Mouse (Mus musculus) liver, embryonic 16.5 days (tissue): ENCODE results near the gene Mrpl30. TPM values are rescaled to one million over a fixed set of nuclear protein-coding genes. Genes with fewer than 3 reads are reported as not detected.
A peak's percentile ranks its signal among the peaks of the same experiment; 100 is the strongest.

Experiments
- ATAC-seq: fragments of 200-750 bp; cut with Nextera tagmentation; 2 replicates; pipeline ENCODE4 v1.8.0; 2017; ENCODE audit warnings: low read depth, mild to moderate bottlenecking, moderate number of reproducible peaks, moderate library complexity
- H3K27ac ChIP-seq: fragments of 300-500 bp; sonication (generic); 2 replicates; pipeline ENCODE4 v1.5.1; 2014; ENCODE audit warnings: mild to moderate bottlenecking, low read length
- H3K27me3 ChIP-seq: fragments of 300-500 bp; sonication (generic); 2 replicates; pipeline ENCODE4 v1.6.1; 2014; ENCODE audit warnings: low read depth, low read length, mixed read lengths; ENCODE audit not compliant: control insufficient read depth, insufficient read depth
- H3K36me3 ChIP-seq: fragments of 300-500 bp; sonication (generic); 2 replicates; pipeline ENCODE4 v1.6.1; 2014; ENCODE audit warnings: mild to moderate bottlenecking; ENCODE audit not compliant: control insufficient read depth, insufficient read depth
- H3K4me1 ChIP-seq: fragments of 300-500 bp; sonication (generic); 2 replicates; pipeline ENCODE4 v1.6.1; 2014; ENCODE audit warnings: low read depth, low read length, mixed read lengths; ENCODE audit not compliant: control insufficient read depth
- H3K4me2 ChIP-seq: fragments of 300-500 bp; sonication (generic); 2 replicates; pipeline ENCODE4 v1.6.1; 2014; ENCODE audit warnings: low read depth, low read length, mixed read lengths
- H3K4me3 ChIP-seq: fragments of 300-500 bp; sonication (generic); 2 replicates; pipeline ENCODE4 v1.5.1; 2014; ENCODE audit warnings: low read depth, mild to moderate bottlenecking, low read length
- H3K9ac ChIP-seq: fragments of 300-500 bp; sonication (generic); 2 replicates; pipeline ENCODE4 v1.6.1; 2014; ENCODE audit warnings: low read depth, low read length
- H3K9me3 ChIP-seq: fragments of 300-500 bp; sonication (generic); replicated peaks from 2 replicates; pipeline ENCODE4 v1.6.1; 2016; ENCODE audit warnings: low read length; ENCODE audit not compliant: control insufficient read depth
- WGBS: fragments of 180-500 bp; shearing (Covaris S2); extraction: QIAGEN DNeasy Blood & Tissue Kit; methylation state at CpG from one replicate; pipeline ENCODE4 v1.1.7; 2014; ENCODE audit not compliant: insufficient replicate concordance; 5-methylcytosine and 5-hydroxymethylcytosine counted together
- polyA plus RNA-seq: library from polyadenylated mRNA; unstranded; fragments of >200 nt; fragmentation: Nextera tagmentation; extraction: Ambion mirVana; gene quantifications from 2 replicates; pipeline ENCODE4 v1.2.1, GENCODE M21; 2015

The Mrpl30 gene
- polyA plus RNA-seq, 1 experiment from 2014 or later, result 130 TPM

DNA sequence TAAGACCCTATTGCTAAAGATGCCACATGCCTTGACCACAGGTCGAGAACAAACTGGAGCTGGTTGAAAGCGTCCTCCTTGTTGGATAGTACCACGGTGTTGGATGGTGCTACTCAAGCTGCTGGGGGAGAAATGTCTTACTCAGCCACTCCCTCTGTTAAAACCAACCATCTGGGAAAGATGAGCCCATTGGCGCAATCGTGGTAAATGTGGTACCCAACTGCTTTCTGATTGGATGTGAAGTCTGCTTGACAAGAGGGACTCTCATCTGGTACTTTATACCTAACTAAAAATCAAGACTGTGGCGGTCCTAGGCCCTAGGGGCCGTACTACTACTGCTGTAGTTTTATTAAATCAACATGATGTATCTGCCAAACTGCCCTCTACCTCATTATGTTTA, 1.1 kb upstream of the Mrpl30 start:
- H3K9ac ChIP-seq, result peak overlapping the region; percentile 67
- H3K4me3 ChIP-seq, result peak overlapping the region; percentile 75
- no peak for ATAC-seq
- H3K4me2 ChIP-seq, result peak overlapping the region; percentile 74
- no peaks in the 10 kb centered on the region for H3K27me3 ChIP-seq
- H3K27ac ChIP-seq, result peak overlapping the region; percentile 84
- peaks cover 7% of the 10 kb centered on the region for H3K36me3 ChIP-seq
- peaks cover 29% of the 10 kb centered on the region for H3K4me1 ChIP-seq
- 67% methylated on average over 7 of the region's 7 CpGs for WGBS
- no peaks in the 10 kb centered on the region for H3K9me3 ChIP-seq

- H3K4me1 ChIP-seq, result peaks cover 26% of the 10 kb centered on the region
- WGBS, result 36% methylated on average over 3 of the region's 3 CpGs
- no peak for ATAC-seq
These were observed 1.1 kb downstream of the Mrpl30 start for GRCm38 (mm10) chr1:37891400-37891799.

GRCm38 (mm10) chr1:37894606-37895005, 4.3 kb downstream of the Mrpl30 start:
- no peak for ATAC-seq
- no peaks in the 10 kb centered on the region for H3K9me3 ChIP-seq
- H3K4me2 ChIP-seq, result no peak overlapping the region
- peaks cover 28% of the 10 kb centered on the region for H3K36me3 ChIP-seq
- H3K4me1 ChIP-seq, result peaks cover 12% of the 10 kb centered on the region
- no peak overlapping the region for H3K4me3 ChIP-seq
- no peaks in the 10 kb centered on the region for H3K27me3 ChIP-seq
- no peak overlapping the region for H3K9ac ChIP-seq
- H3K27ac ChIP-seq, result no peak overlapping the region

More at GRCm38 (mm10) chr1:37891400-37891799, 1.1 kb downstream of the Mrpl30 start:
- peak overlapping the region; percentile 75 for H3K4me3 ChIP-seq
- no peak overlapping the region for H3K27ac ChIP-seq
- peaks cover 8% of the 10 kb centered on the region; the same call in 1 of the 2 replicates for H3K36me3 ChIP-seq
- peak overlapping the region; percentile 74 for H3K4me2 ChIP-seq
- peak overlapping the region; percentile 67 for H3K9ac ChIP-seq
- H3K9me3 ChIP-seq, result no peaks in the 10 kb centered on the region
- no peaks in the 10 kb centered on the region for H3K27me3 ChIP-seq

GRCm38 (mm10) chr1:37899816-37900215, 9.5 kb downstream of the Mrpl30 start:
- H3K9me3 ChIP-seq, result no peaks in the 10 kb centered on the region
- WGBS, result 66% methylated on average over 4 of the region's 4 CpGs
- H3K4me3 ChIP-seq, result no peak overlapping the region
- H3K4me2 ChIP-seq, result no peak overlapping the region
- no peaks in the 10 kb centered on the region for H3K27me3 ChIP-seq
- no peak overlapping the region for H3K27ac ChIP-seq
- H3K4me1 ChIP-seq, result no peaks in the 10 kb centered on the region
- ATAC-seq, result no peak
- peaks cover 24% of the 10 kb centered on the region for H3K36me3 ChIP-seq
- H3K9ac ChIP-seq, result no peak overlapping the region

- no peak overlapping the region for H3K27ac ChIP-seq
- ATAC-seq, result no peak
- H3K9ac ChIP-seq, result no peak overlapping the region
- no peaks in the 10 kb centered on the region for H3K9me3 ChIP-seq
- 67% methylated on average over 6 of the region's 6 CpGs for WGBS
- H3K4me1 ChIP-seq, result no peaks in the 10 kb centered on the region
- no peaks in the 10 kb centered on the region for H3K27me3 ChIP-seq
- no peak overlapping the region for H3K4me2 ChIP-seq
- peaks cover 24% of the 10 kb centered on the region for H3K36me3 ChIP-seq
- H3K4me3 ChIP-seq, result no peak overlapping the region
These were observed 10.0 kb downstream of the Mrpl30 start for GRCm38 (mm10) chr1:37900288-37900687.

- no peaks in the 10 kb centered on the region for H3K4me1 ChIP-seq
- 30% methylated on average over 6 of the region's 6 CpGs for WGBS
- no peaks in the 10 kb centered on the region for H3K9me3 ChIP-seq
- no peak overlapping the region for H3K9ac ChIP-seq
- no peaks in the 10 kb centered on the region for H3K27me3 ChIP-seq
- no peak overlapping the region for H3K4me3 ChIP-seq
- H3K4me2 ChIP-seq, result no peak overlapping the region
- H3K27ac ChIP-seq, result no peak overlapping the region
- H3K36me3 ChIP-seq, result peaks cover 11% of the 10 kb centered on the region
- no peak for ATAC-seq
These were observed 12.9 kb downstream of the Mrpl30 start for GRCm38 (mm10) chr1:37903178-37903577.

DNA sequence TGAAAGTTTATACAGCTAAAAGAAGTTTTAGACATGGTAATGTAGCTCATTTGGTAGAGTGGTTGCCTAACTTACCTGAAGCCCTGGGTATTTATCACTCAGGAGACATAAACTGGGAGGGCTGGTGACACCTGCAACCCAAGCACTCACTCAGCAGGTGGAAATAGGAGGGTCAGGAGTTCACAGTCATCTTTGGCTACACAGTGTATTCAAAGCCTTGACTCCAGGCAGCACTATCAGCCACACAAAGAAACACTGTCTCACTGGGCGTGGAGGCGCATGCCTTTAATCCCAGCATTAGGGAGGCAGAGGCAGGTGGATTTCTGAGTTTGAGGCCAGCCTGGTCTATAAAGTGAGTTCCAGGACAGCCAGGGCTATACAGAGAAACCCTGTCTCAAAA, 22.5 kb downstream of the Mrpl30 start:
- Histone ChIP-seq H3K4me1 (no peaks in the 10 kb centered on the region), H3K27me3 (no peaks in the 10 kb centered on the region), H3K36me3 (no peaks in the 10 kb centered on the region), H3K4me3 (no peak overlapping the region), H3K9ac (no peak overlapping the region), H3K4me2 (no peak overlapping the region), H3K9me3 (no peaks in the 10 kb centered on the region), H3K27ac (no peak overlapping the region)
- 59% methylated on average over 2 of the region's 2 CpGs for WGBS
- no peak for ATAC-seq

DNA sequence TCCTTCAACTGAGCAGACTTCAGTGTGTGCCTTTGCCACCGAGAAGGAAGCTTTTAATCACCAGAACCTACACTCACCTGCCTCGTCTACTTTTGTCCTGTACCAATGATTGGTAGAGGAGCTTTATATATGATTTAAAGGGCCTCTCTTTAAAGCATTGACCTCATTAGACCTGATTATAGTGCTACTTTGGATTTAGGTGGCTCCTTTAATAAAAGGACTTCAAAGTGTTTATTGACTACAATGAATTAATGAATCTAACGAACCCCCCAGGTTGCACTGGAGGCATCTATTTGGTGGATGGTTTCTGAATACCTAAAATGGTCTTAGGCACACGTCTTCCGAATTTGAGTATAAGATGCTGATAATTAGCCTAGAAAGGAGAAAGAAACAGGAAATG, 26.1 kb downstream of the Mrpl30 start, which contains the start of gene Lyg2:
Gene Lyg2 (minus strand): TSS at position 101 of the 400 bp plus-strand sequence.
- Histone ChIP-seq H3K27me3 (no peaks in the 10 kb centered on the region), H3K36me3 (no peaks in the 10 kb centered on the region), H3K4me1 (no peaks in the 10 kb centered on the region), H3K27ac (no peak within 1 kb of the TSS), H3K4me3 (no peak within 1 kb of the TSS), H3K9ac (no peak within 1 kb of the TSS), H3K4me2 (no peak within 1 kb of the TSS), H3K9me3 (no peaks in the 10 kb centered on the region)
- 46% methylated on average over 5 of the region's 5 CpGs for WGBS
- ATAC-seq, result no peak

- H3K4me3 ChIP-seq, result no peak overlapping the region
- 65% methylated on average over 13 of the region's 13 CpGs for WGBS
- no peak overlapping the region for H3K27ac ChIP-seq
- H3K9ac ChIP-seq, result no peak overlapping the region
- no peak for ATAC-seq
- no peaks in the 10 kb centered on the region for H3K36me3 ChIP-seq
- H3K9me3 ChIP-seq, result no peaks in the 10 kb centered on the region
- no peaks in the 10 kb centered on the region for H3K27me3 ChIP-seq
- H3K4me1 ChIP-seq, result no peaks in the 10 kb centered on the region
- H3K4me2 ChIP-seq, result no peak overlapping the region
These were observed 27.4 kb downstream of the Mrpl30 start for GRCm38 (mm10) chr1:37917666-37918065.
